Mouse (Mus musculus) thymus, adult 2 months (tissue): Measurements from ENCODE around the gene Ces1c.

Experiments
- CTCF ChIP-seq: fragments of 200-500 bp; IDR thresholded peaks from 2 replicates; pipeline ENCODE4 v1.5.1; 2012; ENCODE audit warnings: mild to moderate bottlenecking, control low read depth, low read length, moderate library complexity, borderline replicate concordance; ENCODE audit not compliant: control insufficient read depth, poor library complexity, insufficient read depth; ENCODE audit errors: extremely low read depth
- POLR2A ChIP-seq: fragments of 200-500 bp; IDR thresholded peaks from 2 replicates; pipeline ENCODE4 v1.6.1; 2012; ENCODE audit warnings: mild to moderate bottlenecking, low read length, control low read depth, moderate library complexity; ENCODE audit not compliant: control insufficient read depth, poor library complexity, insufficient read depth; ENCODE audit errors: extremely low read depth

- no peak for TF ChIP-seq POLR2A
- no peak for TF ChIP-seq CTCF
These were observed 42.9 kb downstream of the Ces1c start for GRCm38 (mm10) chr8:93088193-93088592.
